Mouse (Mus musculus) adrenal gland (tissue): ENCODE data around the gene Eng.

Source experiments
- intact Hi-C: fragments of 180-260 bp; cut with DNase I; formaldehyde crosslinking; loops from one replicate; pipeline ENCODE4 v1.15.1; 2025

Gene Eng

GRCm38 (mm10) chr2:32620682-32621516, 25.5 kb upstream of the Eng start:
- intact Hi-C loops = no loop called here

GRCm38 (mm10) chr2:32621517-32621859, 24.9 kb upstream of the Eng start, which contains the start of gene Ak1:
Gene Ak1 (plus strand): TSS chr2:32621758.
- intact Hi-C loops = no loop called here

DNA sequence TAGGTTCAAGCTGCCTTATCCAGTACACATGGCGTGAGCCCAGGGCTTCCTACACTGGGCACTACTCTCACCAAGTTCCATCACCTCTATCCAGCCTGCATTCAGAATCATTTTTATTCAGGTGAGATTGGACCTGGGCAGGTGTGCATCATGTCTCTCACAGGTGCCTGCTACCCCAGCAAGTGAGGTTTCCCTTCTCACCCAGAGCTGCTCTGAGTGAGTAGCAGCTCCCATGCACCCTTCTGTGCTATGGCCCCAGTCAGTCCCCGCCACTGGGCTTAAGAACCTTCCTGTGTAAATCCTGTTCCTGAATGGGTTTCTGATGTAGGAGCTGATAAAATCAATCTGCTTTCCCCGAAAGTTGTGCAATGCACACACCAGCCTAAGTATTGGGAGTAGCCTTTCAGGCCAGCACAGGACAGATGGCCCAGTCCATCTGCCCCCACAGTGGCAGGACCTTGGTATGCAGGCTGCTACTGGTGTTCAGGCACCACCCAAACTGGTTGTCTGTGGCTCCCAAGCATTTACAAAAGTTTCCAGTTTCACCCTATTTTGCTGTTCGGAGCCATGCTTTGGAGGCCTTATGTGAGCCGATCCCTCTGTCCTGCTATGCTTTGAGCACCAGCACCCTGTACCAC, 22.2 kb upstream of the Eng start:
- intact Hi-C loops = no loop called here

DNA sequence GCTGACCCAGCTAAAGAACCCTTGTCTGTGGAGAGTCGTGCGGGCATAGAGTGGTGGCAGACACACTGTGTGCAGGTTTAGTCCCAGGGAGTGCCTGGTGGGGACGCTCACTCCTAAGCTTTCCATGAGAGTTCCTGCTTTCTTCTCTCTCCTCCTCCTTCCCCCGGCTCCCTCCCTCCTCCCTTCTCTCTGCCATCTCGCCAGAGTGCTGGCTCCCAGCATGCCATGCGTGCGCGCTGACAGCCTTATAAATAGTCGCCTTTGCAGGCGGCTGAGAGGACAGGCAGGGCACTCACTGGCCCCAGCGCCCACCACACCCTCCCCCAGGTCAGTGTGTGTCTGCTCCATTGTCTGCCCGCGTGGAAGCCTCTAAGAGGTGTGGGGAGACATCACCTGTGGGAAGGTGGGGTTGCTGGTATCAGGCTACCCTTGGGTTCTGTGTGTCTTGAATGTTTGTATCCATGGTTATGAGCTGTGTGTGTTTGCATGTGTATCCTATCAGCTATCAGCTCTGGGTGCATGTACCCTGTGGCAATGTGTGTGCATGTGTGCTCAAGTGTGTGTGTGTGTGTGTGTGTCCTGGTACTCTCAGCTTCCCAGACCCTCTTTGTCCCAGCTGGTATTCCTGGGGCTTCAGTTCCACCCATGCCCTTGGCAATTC, 21.1 kb upstream of the Eng start:
- intact Hi-C loops = no loop called here

- intact Hi-C loops = no loop called here
Measured at GRCm38 (mm10) chr2:32625873-32626694, 20.3 kb upstream of the Eng start.

DNA sequence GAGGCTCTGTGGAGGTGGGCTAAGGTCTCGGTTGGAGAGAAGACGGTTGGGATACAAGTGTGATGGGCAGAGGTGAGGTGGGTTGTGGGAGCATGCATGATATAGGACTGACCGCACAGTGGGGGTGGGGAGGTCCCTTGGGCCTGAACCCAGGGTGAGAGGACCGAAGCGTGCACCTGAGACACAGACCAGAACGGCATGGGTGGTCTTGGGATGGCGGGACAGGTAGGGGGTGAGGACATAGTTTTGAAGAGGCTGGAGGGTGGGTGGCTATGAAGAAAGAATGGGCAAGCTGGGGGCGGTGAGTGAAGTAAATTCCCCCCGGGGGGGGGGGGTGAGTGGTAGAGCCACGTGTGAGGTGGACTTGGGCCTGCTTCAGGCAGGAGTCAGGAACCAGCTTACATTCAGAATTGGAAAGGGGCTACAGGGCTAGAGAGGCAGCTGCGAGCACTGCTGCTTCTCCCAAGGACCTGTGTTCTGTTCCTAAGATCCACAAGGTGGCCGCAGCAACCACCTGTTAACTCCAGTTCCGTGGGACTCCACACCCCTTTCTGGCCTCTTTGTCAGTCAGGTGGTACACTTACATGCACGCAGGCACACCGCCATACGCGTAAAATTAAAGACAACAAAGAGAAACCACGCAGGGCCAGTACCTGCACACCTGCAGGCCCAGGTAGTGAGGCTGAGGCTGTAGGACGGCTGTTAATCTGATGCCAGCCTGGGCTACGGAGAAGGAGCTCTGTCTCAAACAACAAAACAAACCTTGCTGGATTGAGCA, 18.9 kb upstream of the Eng start:
- intact Hi-C loops = no loop called here

DNA sequence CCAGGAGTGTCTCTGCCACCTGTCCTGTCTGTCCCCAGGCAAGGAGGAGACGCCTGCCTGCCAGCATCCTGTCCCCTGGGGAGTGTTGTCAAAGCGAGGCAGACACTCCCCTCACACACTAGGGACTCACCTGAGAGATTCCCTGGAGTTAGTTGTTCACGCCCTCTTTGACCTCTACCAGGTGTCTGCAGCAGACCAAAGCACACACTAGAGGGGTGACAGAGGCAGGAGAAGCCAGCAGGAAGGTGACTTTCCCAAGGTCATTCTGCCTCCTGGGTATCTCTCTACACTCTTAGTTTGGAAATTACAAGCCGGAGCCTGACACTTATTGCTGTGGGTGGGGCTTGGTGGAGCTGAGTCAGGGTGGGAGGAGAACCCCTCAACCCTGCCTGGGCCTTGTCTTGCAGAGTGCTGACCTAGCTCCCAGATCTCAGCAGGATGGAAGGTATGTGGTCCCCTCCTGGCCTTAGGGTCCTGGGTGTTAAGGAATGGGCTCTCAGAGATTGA, 18.3 kb upstream of the Eng start:
- intact Hi-C loops = no loop called here

GRCm38 (mm10) chr2:32628729-32629128, 17.7 kb upstream of the Eng start:
- intact Hi-C loops = no loop called here

- intact Hi-C loops = no loop called here
Measured at GRCm38 (mm10) chr2:32629276-32629976, 17.0 kb upstream of the Eng start.

GRCm38 (mm10) chr2:32630036-32630435, 16.4 kb upstream of the Eng start:
- intact Hi-C loops = loop anchor here (2.0 to 10.0 kb wide), 2 partner anchors 59 to 125 kb away; partner anchors contain the start of gene Tor2a

GRCm38 (mm10) chr2:32631046-32631445, 15.3 kb upstream of the Eng start:
- intact Hi-C loops = loop anchor here (2.0 to 10.0 kb wide), 2 partner anchors 58 to 124 kb away; partner anchors contain the start of gene Tor2a

DNA sequence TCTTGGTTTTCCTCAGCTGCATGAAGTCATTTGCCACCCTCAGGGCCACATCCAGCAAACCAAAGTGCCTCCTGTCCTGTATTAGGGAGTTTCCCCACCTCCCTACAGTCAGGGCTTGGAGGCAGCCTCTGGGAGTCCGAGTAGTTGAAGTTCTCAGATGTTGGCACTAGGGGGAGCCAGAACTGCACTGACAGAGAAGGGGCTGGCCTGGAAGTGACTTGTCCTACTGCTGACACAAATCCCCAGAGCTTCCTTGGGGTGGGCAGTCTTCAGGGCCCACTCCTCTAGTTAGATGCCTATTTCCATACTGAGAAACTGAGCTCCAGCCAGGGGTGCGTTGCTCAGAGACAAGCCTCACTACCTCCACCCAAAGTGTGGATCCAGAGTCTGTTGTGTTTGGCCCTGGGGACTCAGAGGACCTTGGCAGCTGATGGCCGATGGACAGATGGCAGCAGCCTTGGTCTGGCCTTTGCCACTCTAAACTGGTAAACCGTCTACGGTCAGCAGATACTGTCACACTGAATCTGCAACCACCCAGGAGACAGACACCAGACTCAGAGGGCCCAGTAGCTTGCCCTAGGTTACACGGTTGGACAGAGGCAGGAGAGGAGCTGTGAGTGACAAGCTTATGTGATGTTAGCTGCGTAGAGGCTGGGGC, 14.5 kb upstream of the Eng start:
- intact Hi-C loops = loop anchor here (2.0 to 10.0 kb wide), 2 partner anchors 57 to 123 kb away; partner anchors contain the start of gene Tor2a

DNA sequence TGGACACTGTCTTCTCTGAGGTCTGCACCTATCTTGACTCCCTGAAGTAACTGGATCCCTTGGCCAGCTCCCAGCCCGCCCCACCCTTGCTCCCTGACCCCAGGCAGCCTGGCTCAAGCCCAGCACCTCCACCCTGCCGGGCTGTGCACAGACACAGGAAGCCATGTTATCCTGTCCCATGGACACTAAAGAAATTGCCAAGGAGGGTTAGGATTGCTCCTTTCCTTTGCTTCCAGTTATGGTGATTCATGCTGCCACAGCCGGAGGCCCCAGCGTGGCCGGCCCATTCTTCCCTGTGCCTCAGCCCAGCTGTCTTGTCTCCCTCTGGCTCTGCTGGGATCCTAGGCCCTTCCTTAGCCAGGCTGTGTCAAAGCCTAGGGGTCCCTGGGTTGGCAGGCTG, 12.7 kb upstream of the Eng start:
- intact Hi-C loops = loop anchor here (10.0 kb wide), 1 partner anchor 121 kb away; the partner anchor contains the start of gene Tor2a

DNA sequence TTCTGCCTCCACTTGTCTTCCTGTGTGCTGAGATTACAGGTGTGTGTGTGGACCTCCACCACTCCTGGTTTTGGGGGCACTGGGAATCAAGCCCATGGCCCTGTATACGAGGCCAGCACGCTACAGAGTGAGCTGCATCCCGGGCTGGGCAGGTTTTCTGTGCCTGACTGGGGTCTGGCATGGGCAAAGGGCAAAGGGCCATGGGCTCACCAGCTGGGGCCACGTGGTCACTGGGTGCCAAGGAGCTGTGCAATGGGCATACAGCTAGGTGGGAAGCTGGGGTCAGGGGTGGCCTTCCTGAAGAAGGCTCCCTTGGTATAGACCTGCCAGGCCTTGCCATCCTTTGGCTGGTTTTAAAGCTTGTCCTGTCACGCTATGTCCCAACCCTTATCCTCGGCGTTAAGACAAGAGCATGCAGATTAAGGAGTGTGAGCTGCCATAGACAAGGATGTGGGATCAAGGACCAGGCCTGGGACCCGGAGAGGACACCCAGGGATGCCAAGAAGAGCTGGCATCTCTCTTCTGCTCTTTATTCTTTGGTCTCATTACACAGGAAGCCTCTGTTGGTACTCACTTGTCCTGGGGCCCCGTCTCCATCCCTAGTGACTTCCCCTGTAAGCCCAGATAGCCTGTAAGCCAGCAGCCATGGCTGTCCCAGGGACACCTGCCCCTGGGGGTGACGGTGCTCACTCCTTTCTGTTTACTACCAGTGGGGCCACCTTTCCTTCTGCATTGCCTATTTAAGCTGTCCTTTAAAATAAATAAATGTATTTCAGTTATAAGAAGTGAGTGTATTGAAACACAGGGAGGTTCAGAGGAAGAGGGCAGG, 11.9 kb upstream of the Eng start:
- intact Hi-C loops = loop anchor here (10.0 kb wide), 1 partner anchor 120 kb away; the partner anchor contains the start of gene Tor2a

DNA sequence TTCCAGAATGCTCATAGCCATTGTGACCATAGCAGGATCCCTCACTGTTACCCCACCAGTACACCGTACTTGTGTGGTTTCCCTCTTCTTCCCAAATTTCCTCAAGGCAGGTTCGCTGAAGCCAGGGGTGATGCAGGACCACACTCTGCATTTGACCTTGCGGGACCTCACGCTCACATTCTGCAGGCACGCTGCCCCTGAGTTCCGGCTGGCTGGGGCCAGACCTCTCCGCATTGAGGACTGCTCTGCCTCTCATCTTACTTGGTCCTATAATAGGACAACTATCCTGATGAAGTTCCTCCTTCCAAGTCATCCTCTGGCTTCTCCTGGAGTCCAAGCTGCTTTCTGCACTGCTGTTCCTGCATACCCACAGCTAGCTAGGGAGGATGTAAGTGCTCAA, 9.8 kb upstream of the Eng start:
- intact Hi-C loops = loop anchor here (10.0 kb wide), 1 partner anchor 118 kb away; the partner anchor contains the start of gene Tor2a

- intact Hi-C loops = loop anchor here (10.0 kb wide), 1 partner anchor 117 kb away; the partner anchor contains the start of gene Tor2a
Measured at GRCm38 (mm10) chr2:32637778-32638281, 8.6 kb upstream of the Eng start.

GRCm38 (mm10) chr2:32639632-32640031, 6.8 kb upstream of the Eng start:
- intact Hi-C loops = loop anchor here (10.0 kb wide), 1 partner anchor 115 kb away; the partner anchor contains the start of gene Tor2a
